Mouse (Mus musculus) adrenal gland, postnatal 10 days (tissue): ENCODE results near the gene Serpina3f. TPM values are rescaled to one million over a fixed set of nuclear protein-coding genes. Genes with fewer than 3 reads are reported as not detected.
"Not testable (repeated sequence)": the region's sequence is repeated elsewhere in the genome, so short reads cannot be mapped to it uniquely, and the experiment has no call there.

ENCODE experiments used
- DNase-seq: peaks from one replicate; pipeline ENCODE4 v3.0.0; 2021; ENCODE audit warnings: mixed read lengths
- long read RNA-seq, 2 experiments: library from polyadenylated mRNA; stranded (forward); transcript quantifications; one replicate each; pipeline ENCODE4 v2.0.0; 2021
- total RNA-seq, 2 experiments: library from RNA; stranded (reverse); gene quantifications; 2 replicates each; pipeline ENCODE4 v1.2.3; 2021

The Serpina3f gene
- 1 to 10 TPM; 1.4 to 1.5 TPM for total RNA-seq
- long read RNA-seq, experiment 1, partial matches to known transcripts: 0 of 1 reads
- long read RNA-seq, experiment 1, other reads (novel, unspliced or antisense): 0 of 1 reads
- long read RNA-seq, experiment 2: 0 reads

GRCm38 (mm10) chr12:104214445-104214753 is at the start of gene Serpina3f:
TSS of gene Serpina3f (plus strand) at chr12:104214544.
- no peak for DNase-seq

DNA sequence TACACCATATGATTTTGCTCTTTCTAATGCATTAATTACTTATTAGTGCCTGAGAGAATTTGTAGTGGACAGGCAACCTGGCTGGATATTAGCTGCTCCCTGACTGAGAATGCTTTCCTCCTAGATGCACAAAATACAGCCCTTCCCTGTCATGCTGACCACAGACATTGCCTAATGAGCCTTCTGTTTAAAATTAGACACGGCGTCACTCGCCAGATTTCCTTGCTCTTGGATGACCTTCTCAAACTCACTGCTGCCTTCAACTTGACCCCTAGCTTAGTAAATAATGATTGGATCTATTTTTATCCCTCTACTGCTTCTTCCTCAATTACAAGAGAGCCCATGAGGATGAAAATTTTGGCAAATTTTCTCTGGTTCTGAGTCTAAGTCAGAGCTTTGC is 39.6 kb upstream of the Serpina3f start:
- peak; percentile 41 for DNase-seq

DNA sequence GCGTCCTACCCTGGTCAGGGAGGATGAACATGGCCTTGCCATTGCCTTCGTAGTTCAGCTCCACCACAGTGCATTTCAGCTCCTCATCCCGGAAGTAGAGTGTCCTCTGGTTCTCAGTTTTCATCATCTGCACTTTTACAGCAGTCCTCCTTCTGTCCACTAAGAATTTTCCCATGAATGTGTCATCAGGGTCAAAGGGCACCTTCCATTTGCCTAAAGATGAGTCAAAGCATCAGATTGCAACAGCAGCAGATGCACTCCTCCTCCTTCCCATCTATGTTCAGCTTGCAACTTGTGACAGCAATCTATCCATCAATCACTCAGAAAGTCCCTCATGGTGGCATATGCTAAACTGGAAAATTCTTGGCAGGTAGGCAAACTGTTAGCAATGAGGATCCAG is 38.7 kb upstream of the Serpina3f start:
- no peak for DNase-seq

- no peak for DNase-seq
These were observed 35.8 kb upstream of the Serpina3f start for GRCm38 (mm10) chr12:104178577-104178976.

DNA sequence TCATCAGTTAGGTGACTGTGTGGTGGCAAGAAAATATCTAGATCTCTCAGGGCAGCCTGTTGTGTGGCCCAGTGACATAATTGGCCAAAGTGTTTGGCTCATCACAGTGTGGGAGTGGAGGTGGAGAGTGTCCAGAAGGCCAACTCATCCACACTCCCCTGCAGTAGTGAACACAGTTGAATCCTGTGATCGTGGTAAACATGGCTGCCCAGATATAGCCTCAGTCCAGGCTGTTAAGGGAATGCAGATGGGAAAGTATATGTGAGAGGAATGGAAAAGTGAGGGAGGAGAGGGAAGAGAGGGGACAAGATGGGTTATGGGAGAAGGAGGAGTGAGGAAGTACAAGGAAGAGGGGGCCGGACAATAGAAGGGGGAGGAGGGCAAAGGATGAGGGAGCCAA is 35.4 kb upstream of the Serpina3f start:
- no peak for DNase-seq

- DNase-seq: no peak
These were observed 29.3 kb upstream of the Serpina3f start for GRCm38 (mm10) chr12:104185046-104185445.

- DNase-seq: no peak
These were observed 28.2 kb upstream of the Serpina3f start for GRCm38 (mm10) chr12:104186041-104186581.

DNA sequence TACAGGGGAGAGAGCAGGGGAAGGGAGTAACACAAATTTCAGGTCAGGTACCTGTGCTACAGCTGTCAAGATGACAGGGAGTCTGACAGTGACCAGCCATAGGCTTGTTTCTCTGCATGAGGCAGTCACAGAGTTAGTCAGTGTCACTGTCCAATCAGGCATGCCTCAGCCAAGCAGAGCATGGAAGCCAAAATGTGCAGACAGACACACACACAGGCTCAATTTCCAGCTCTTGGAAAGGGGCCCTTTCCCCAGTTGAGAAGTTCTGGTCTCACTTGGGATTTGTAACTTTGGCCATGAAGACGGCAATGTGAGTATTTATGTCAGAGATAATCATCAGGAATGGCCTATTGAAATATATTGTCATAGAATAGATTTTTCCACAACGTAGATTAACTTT is 25.1 kb upstream of the Serpina3f start:
- DNase-seq: no peak

GRCm38 (mm10) chr12:104190852-104191251 is 23.5 kb upstream of the Serpina3f start:
- no peak for DNase-seq

DNA sequence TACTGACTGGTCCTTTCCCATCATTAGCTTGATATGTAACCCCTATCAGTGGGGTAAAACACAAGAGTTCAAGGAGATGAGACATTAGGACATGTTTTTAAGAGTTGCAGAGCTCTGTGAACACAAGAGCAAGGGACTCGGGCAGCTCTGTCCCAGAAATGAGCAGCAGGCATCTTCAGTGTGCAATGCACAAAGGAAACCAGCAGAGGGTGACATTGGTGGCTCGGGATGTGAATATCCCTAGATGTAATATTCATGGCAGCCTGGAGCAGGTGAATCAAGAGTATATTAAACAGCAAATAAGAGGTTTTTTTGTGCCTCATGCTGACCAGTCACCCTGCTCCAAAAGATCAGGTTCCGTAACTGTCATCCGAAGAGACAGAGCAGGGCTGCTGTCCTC is 5.2 kb upstream of the Serpina3f start:
- no peak for DNase-seq

- DNase-seq: no peak
These were observed 4.5 kb upstream of the Serpina3f start for GRCm38 (mm10) chr12:104209802-104210201.

DNA sequence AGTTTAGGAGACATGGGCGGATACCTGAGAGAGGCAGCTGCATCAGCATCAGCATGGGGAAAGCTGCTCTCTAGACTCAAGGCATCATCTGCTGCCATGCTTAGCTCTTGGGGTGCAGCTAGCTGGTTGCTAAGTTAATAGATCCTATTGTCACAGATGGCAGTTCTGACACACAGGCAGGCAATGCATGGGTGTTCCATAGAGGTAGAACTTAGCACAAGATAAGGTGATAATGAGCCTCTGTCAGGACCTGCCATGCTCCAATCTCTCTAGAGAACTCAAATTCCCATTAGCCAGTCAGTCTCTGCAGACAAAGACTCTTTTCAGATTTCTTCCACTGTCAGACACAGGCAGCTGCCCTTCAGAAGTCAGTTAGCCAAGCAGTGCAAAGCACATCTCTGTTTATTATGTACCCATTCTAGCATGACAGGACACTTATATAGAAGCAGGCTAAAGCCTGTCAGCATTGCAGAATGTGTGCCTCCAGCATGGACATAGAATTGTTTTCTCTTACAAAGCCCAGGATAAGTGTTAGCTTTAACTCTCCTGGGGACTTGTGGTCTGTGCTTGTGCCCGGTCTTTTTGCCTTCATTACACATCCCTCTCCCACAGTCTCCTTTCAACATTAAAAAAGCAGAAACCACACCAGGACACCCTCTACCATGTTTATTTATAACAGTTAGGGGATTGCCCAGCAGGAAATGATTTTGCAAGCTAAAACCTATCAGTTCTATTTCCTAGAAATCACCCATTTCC is 477 bp upstream of the Serpina3f start:
- DNase-seq: no peak

- no peak for DNase-seq
These were observed 905 bp downstream of the Serpina3f start for GRCm38 (mm10) chr12:104215249-104215648.

GRCm38 (mm10) chr12:104221616-104222015 is 7.3 kb downstream of the Serpina3f start:
- no peak for DNase-seq

GRCm38 (mm10) chr12:104223690-104224089 is 9.3 kb downstream of the Serpina3f start:
- DNase-seq: no peak

GRCm38 (mm10) chr12:104224598-104225300 is 10.4 kb downstream of the Serpina3f start:
- no peak for DNase-seq

GRCm38 (mm10) chr12:104230762-104231161 is 16.4 kb downstream of the Serpina3f start:
- no peak for DNase-seq

- no peak for DNase-seq
These were observed 21.6 kb downstream of the Serpina3f start, which contains the start of gene Serpina3g for GRCm38 (mm10) chr12:104235915-104236314. TSS of gene Serpina3g (plus strand) at chr12:104236245.

DNA sequence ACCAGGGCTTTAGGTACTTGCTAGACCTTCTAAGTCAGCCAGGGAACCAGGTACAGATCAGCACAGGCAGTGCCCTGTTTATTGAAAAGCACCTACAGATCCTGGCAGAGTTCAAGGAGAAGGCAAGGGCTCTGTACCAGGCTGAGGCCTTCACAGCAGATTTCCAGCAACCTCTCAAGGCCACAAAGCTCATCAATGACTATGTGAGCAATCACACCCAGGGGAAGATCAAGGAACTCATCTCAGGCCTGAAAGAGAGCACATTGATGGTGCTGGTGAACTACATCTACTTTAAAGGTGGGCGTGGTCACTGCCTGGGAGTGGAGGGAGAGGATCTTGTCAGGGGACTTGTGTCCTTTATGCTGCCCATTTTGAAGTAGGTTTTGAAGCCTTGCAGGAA is 23.7 kb downstream of the Serpina3f start:
- not testable (repeated sequence) for DNase-seq

- DNase-seq: no peak
These were observed 29.0 kb downstream of the Serpina3f start for GRCm38 (mm10) chr12:104243307-104243706.

DNA sequence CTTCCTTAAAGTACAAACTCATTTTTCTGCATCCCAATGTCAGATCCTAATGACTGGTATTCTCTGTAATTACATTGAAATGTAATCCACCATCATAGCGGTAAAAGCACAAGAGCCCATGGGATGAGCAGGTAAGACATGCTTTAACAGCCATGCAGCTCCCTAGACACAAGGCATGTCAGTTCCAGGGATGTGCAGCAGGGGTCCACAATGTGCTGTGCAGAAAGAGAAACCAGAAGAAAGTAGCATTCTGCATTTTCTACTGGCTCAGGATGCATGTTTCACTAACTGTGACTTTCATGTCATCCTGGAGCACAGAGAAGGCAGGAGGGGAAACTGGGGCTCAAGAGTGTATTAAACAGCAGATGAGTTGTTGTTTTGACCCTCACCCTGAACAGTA is 30.7 kb downstream of the Serpina3f start:
- no peak for DNase-seq

- DNase-seq: no peak
These were observed 31.3 kb downstream of the Serpina3f start for GRCm38 (mm10) chr12:104245595-104245994.

DNA sequence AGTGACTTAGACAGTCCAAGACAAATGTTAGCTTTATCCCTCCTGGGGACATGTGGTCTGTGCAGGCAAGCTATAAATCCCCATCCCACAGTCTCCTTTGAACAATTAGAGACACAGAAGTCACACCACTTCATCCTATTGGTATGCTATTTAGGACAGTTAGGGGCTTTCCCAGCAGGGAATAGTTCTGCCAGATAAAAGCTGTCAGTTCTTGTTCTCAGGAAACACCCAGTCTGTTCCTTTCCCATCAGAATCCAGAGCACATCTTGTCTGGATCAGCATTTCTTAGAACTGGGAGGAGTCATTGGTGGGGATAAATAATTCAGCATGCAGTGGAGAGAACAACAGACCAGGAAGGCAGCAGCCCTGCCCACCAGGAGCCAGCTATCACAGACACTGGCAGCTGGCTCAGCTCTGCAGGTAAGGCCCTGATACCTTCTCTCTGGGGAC is 33.2 kb downstream of the Serpina3f start:
- DNase-seq: no peak
